Mouse (Mus musculus) CH12F3 (cell line): Measurements from ENCODE around the gene Bod1l.

Source experiments
- in situ Hi-C: fragments of 300-500 bp; cut with MboI; formaldehyde crosslinking; loops from 2 replicates; pipeline ENCODE4 v1.14.3; 2020; ENCODE audit warnings: low sequenced_read_pairs

Bod1l gene

DNA sequence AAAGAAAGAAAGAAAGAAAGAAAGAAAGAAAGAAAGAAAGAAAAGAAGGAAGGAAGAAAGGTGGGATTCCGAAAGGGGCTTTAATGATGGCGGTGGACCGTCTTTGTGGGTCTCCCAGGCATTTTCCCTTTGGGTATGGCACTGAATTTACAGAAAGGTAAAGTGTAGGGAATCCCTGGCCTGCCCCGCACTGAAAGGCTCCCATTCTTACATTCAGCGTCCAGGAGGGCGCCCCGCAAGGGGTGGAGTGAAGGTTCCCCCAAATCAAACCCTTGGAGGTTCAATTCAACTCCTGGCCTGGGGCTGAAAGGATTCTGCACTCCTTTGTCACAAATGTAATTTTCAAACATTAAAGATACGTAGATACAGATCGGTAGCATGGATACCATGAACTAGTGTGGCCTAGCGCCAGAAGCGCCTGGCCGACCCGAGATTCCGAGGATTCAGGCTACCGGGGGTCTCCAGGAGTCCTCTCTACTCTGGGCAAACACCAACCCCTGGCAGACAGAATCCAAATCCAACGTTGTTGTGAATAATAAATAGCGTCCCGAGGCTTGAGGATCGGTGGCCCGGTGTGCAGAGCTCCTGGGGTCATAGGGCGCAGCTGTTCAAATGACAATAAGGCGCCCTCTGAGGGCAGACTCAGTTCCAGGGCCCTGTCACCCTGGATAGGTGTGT is 83.1 kb downstream of the Bod1l start:
- in situ Hi-C loops, result no loop called here

DNA sequence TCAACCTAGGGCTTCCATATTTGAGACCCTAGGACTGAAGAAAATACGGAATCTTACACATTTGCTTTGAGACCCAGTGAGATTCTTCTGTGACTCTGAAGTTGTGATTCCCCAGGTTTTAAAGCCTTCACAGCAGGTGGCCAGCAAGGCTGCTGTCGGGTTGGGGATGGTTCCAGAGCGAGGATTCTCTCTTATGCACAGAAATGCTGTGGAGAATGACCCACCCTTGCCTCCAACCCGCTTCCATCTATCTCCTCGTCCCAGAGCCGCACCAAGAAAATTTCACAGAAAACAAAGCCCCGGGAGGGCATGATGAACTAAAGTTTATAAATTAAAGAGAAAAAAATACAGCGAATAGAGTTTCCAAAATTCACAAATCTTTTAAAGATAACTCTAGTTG is 84.0 kb downstream of the Bod1l start:
- in situ Hi-C loops, result no loop called here

DNA sequence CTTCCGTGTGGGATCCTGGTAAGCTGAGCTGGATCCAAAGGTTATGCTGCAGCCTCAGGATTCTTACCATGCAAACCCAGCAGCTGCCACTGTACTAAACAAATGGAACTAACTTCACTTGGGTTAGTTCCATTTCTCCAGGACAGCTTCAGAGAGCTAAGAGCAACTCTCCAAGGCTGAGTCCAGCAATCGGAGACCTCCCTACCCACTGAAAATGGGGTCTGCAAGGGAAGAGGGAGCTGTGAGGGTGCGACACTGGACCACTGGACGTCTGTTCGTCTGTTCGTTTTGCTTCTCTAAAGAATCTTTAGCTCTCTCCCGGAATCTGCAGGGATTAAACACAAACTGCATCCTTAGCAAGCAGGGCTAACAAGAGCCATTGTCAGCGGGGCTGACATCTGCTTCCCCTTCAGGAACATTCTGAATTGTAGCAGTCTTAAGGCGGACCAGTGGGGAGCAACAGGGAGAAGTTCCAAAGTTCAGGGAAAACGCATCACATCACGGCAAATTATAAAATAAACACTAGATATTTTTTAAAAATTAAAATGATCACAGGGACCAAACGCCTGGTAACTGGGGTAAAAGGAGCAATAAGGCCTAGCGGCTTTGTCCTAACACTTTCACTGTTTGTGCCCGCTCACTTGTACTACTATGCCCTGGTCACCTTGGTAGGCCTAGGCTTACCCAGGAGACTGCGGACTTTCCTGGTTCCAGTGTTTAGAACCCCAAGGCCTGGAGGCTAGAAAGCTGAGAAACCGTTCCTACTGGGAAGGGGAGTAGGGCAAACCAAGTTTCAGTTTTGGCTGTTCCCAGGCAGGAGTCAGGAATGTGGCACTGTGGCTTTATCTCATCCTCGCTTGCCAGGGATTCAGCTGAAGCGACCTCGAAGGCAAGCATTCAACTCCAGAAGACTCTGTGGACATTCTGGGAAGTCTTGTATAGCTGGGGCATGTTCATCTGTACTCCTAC is 85.2 kb downstream of the Bod1l start:
- in situ Hi-C loops, result no loop called here

- in situ Hi-C loops, result no loop called here
These were observed 86.8 kb downstream of the Bod1l start for GRCm38 (mm10) chr5:41757338-41757737.

DNA sequence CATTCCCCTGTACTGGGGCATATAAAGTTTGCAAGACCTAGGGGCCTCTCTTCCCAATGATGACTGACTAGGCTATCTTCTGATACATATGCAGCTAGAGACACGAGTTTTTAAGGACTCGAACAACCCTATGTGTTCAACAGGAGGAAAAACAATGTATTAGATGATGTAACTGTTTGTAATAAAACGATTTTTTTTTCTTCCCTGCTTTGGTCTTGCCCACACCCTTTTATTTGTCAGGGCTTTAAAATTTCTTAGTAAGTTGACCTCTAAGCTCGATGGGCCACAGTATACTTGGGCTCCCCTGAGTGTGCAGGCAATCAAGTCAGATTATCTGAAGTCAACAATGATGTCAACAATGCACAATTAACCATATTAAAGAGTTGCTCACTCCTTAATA is 87.7 kb downstream of the Bod1l start:
- in situ Hi-C loops, result no loop called here

GRCm38 (mm10) chr5:41755373-41755960 is 88.6 kb downstream of the Bod1l start:
- in situ Hi-C loops, result no loop called here

- in situ Hi-C loops, result no loop called here
These were observed 89.3 kb downstream of the Bod1l start for GRCm38 (mm10) chr5:41754836-41755235.

DNA sequence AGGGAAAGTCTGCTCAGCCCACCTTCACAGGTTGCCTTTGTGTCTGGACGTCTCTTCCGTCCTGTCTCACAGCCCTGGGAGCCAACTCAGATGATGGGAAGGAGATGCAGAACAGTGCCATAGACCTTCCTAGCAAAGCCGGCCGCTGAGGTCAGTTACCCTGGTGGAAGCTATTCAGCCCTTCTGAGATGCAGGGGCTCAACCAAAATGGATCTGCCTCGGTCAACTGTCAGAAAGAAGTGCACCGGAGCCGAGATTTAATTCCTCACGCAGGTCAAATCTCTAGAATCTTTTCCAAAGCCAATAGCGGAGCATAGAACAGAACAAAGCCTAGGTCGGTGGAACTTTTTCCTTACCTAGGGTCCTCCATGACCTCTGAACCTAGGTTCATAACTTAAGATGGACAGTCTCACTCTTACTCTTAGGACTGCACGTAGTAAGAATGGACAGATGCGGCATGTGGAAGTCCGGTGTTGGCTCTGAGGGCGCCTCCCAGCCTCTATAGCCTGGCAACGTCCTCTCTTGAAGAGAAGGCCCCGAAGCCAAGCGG is 89.8 kb downstream of the Bod1l start:
- in situ Hi-C loops, result no loop called here

DNA sequence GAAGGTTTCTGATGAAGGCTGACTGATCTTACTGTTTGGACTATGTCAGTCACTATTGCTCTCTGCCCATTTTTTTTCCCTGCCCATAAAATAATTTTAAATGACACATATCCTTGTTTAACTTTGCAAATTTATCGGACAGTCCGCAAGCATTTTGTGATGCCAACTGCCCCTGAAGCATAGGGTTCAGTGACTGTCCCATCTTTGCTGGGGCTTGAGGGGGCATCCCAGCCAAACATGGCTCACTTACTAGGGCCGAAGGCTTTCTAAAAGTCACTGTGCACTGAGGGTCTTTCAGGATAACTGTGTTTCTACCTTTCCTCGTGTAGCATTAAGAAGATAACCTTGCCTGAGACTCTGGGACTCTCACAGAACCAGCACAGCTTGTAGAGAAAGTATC is 91.4 kb downstream of the Bod1l start:
- in situ Hi-C loops, result no loop called here

- in situ Hi-C loops, result no loop called here
These were observed 99.0 kb downstream of the Bod1l start for GRCm38 (mm10) chr5:41744898-41745780.

DNA sequence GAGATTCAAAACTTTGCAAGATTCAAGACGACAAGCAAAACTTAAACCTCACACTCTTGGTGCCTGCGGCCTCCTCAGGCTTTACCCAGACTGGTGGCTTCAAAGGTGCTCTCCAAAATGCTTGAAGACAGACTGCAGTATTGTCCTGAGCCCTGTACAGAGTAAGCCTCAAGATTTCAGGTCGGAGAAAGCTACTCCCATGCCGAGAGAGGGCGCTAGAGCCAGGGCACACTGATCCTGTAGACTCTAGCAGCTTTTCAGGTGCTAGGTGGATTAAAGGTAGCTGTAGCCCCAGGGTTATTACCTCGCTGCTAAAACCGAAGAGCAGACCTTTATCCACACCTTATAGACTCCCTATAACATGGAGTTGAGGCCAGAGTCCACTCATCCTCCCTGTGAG is 99.9 kb downstream of the Bod1l start:
- in situ Hi-C loops, result no loop called here

DNA sequence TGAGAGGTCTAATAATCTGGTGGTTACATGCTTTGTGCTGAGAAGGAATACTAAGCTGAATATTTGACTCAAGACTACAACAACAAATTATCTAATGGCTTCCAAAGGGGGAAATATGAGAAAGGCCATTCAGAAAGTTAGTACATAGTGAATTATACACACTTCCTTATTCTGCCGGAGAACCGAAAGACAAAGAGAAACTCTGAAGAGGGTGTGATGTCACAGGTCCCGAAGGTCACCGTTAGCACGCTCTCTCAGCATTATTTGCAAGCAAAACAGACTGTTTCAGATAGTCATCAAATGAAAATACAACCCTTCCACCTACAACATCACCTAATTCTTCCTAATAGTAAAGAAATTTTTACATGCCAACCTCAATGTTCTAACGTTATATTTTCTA is 105.3 kb downstream of the Bod1l start:
- in situ Hi-C loops, result no loop called here
